Mouse (Mus musculus) lung, embryonic 16.5 days (tissue): ENCODE measurements around the gene Adamts14. TPM values are rescaled to one million over a fixed set of nuclear protein-coding genes. Genes with fewer than 3 reads are reported as not detected.

Experiments used
- ATAC-seq: fragments of 200-750 bp; cut with Nextera tagmentation; 2 replicates; pipeline ENCODE4 v1.8.0; 2017; ENCODE audit warnings: low read depth, mild to moderate bottlenecking, moderate library complexity
- H3K27ac ChIP-seq: fragments of 300-500 bp; sonication (generic); 2 replicates; pipeline ENCODE4 v1.5.1; 2014; ENCODE audit warnings: mild to moderate bottlenecking, control low read depth, low read length
- H3K27me3 ChIP-seq: fragments of 300-500 bp; sonication (generic); 2 replicates; pipeline ENCODE4 v1.6.1; 2014; ENCODE audit warnings: low read depth, low read length, mixed read lengths; ENCODE audit not compliant: control insufficient read depth, insufficient read depth
- H3K36me3 ChIP-seq: fragments of 300-500 bp; sonication (generic); 2 replicates; pipeline ENCODE4 v1.6.1; 2014; ENCODE audit warnings: low read length; ENCODE audit not compliant: control insufficient read depth, insufficient read depth
- H3K4me1 ChIP-seq: fragments of 300-500 bp; sonication (generic); replicated peaks from 2 replicates; pipeline ENCODE4 v1.6.1; 2014; ENCODE audit warnings: low read length, mixed read lengths; ENCODE audit not compliant: control insufficient read depth, insufficient read depth
- H3K4me2 ChIP-seq: fragments of 300-500 bp; sonication (generic); 2 replicates; pipeline ENCODE4 v1.6.1; 2014; ENCODE audit warnings: low read depth, low read length, control low read depth
- H3K4me3 ChIP-seq: fragments of 300-500 bp; sonication (generic); 2 replicates; pipeline ENCODE4 v1.5.1; 2014; ENCODE audit warnings: mild to moderate bottlenecking, low read length, control low read depth
- H3K9ac ChIP-seq: fragments of 300-500 bp; sonication (generic); 2 replicates; pipeline ENCODE4 v1.6.1; 2014; ENCODE audit warnings: low read length, control low read depth
- H3K9me3 ChIP-seq: fragments of 300-500 bp; sonication (generic); 2 replicates; pipeline ENCODE4 v1.6.1; 2016; ENCODE audit warnings: low read length; ENCODE audit not compliant: control insufficient read depth
- WGBS: fragments of 180-500 bp; shearing (Covaris S2); extraction: QIAGEN DNeasy Blood & Tissue Kit; methylation state at CpG from one replicate; pipeline ENCODE4 v1.1.7; 2014; 5-methylcytosine and 5-hydroxymethylcytosine counted together
- polyA plus RNA-seq: library from polyadenylated mRNA; unstranded; fragments of >200 nt; fragmentation: Nextera tagmentation; extraction: Ambion mirVana; gene quantifications from 2 replicates; pipeline ENCODE4 v1.2.1, GENCODE M21; 2015

Gene Adamts14
- polyA plus RNA-seq, 1 experiment from 2014 or later = 2.6 TPM

- Histone ChIP-seq H3K4me3 (no peak overlapping the region), H3K27me3 (no peaks in the 10 kb centered on the region), H3K4me1 (peaks cover 3% of the 10 kb centered on the region; the same call in 1 of the 2 replicates), H3K27ac (no peak overlapping the region), H3K36me3 (no peaks in the 10 kb centered on the region), H3K9me3 (no peaks in the 10 kb centered on the region), H3K4me2 (no peak overlapping the region), H3K9ac (no peak overlapping the region)
- WGBS = 49% methylated on average over 4 of the region's 4 CpGs
- ATAC-seq = peak; percentile 51
Observed at GRCm38 (mm10) chr10:61226784-61227396, 46.3 kb downstream of the Adamts14 start.

- Histone ChIP-seq H3K36me3 (no peaks in the 10 kb centered on the region), H3K4me2 (no peak overlapping the region), H3K4me3 (no peak overlapping the region), H3K27ac (no peak overlapping the region), H3K4me1 (peaks cover 3% of the 10 kb centered on the region; the same call in 1 of the 2 replicates), H3K9ac (no peak overlapping the region), H3K27me3 (no peaks in the 10 kb centered on the region), H3K9me3 (no peaks in the 10 kb centered on the region)
- WGBS = 72% methylated on average over 5 of the region's 5 CpGs
- ATAC-seq = no peak
Observed at GRCm38 (mm10) chr10:61225694-61226093, 47.5 kb downstream of the Adamts14 start.

- H3K9me3 ChIP-seq = peaks cover 3% of the 10 kb centered on the region; the same call in 1 of the 2 replicates
- H3K4me1 ChIP-seq = no peaks in the 10 kb centered on the region
- H3K36me3 ChIP-seq = no peaks in the 10 kb centered on the region
- H3K9ac ChIP-seq = no peak overlapping the region
- H3K4me2 ChIP-seq = no peak overlapping the region
- no peak overlapping the region for H3K27ac ChIP-seq
- no peaks in the 10 kb centered on the region for H3K27me3 ChIP-seq
- no peak for ATAC-seq
- 90% methylated on average over 4 of the region's 4 CpGs for WGBS
- H3K4me3 ChIP-seq = no peak overlapping the region
Observed at GRCm38 (mm10) chr10:61219318-61219717, 53.9 kb downstream of the Adamts14 start.

- Histone ChIP-seq H3K27ac (no peak overlapping the region), H3K36me3 (no peaks in the 10 kb centered on the region), H3K4me1 (no peaks in the 10 kb centered on the region; the same call in 1 of the 2 replicates), H3K4me2 (no peak overlapping the region), H3K27me3 (no peaks in the 10 kb centered on the region), H3K9ac (no peak overlapping the region), H3K4me3 (no peak overlapping the region), H3K9me3 (peaks cover 3% of the 10 kb centered on the region; the same call in 1 of the 2 replicates)
- 67% methylated on average over 4 of the region's 4 CpGs for whole genome bisulfite sequencing
- ATAC-seq = peak; percentile 43
Observed at GRCm38 (mm10) chr10:61216163-61216562, 57.1 kb downstream of the Adamts14 start.

GRCm38 (mm10) chr10:61215658-61216057, 57.6 kb downstream of the Adamts14 start:
- Histone ChIP-seq H3K4me3 (no peak overlapping the region), H3K27me3 (no peaks in the 10 kb centered on the region), H3K9ac (no peak overlapping the region), H3K36me3 (no peaks in the 10 kb centered on the region), H3K4me1 (no peaks in the 10 kb centered on the region; the same call in 1 of the 2 replicates), H3K4me2 (no peak overlapping the region), H3K9me3 (peaks cover 3% of the 10 kb centered on the region; the same call in 1 of the 2 replicates), H3K27ac (no peak overlapping the region)
- 94% methylated on average over 6 of the region's 6 CpGs for WGBS
- ATAC-seq = no peak

GRCm38 (mm10) chr10:61212817-61213216, 60.4 kb downstream of the Adamts14 start:
- Histone ChIP-seq H3K9me3 (peaks cover 3% of the 10 kb centered on the region; the same call in 1 of the 2 replicates), H3K4me3 (no peak overlapping the region), H3K36me3 (no peaks in the 10 kb centered on the region), H3K27me3 (no peaks in the 10 kb centered on the region), H3K9ac (no peak overlapping the region), H3K4me2 (no peak overlapping the region), H3K27ac (no peak overlapping the region), H3K4me1 (no peaks in the 10 kb centered on the region; the same call in 1 of the 2 replicates)
- WGBS = 11% methylated on average over 10 of the region's 11 CpGs
- peak; percentile 51 for ATAC-seq

GRCm38 (mm10) chr10:61211743-61212142, 61.5 kb downstream of the Adamts14 start:
- H3K4me1 ChIP-seq = no peaks in the 10 kb centered on the region; the same call in 1 of the 2 replicates
- H3K4me3 ChIP-seq = no peak overlapping the region
- no peak overlapping the region for H3K27ac ChIP-seq
- 11% methylated on average over 13 of the region's 13 CpGs for WGBS
- ATAC-seq = peak; percentile 49; the same call in 1 of the 2 replicates
- peaks cover 3% of the 10 kb centered on the region; the same call in 1 of the 2 replicates for H3K9me3 ChIP-seq
- H3K27me3 ChIP-seq = no peaks in the 10 kb centered on the region
- H3K36me3 ChIP-seq = no peaks in the 10 kb centered on the region
- H3K9ac ChIP-seq = no peak overlapping the region
- H3K4me2 ChIP-seq = no peak overlapping the region

GRCm38 (mm10) chr10:61211105-61211504, 62.1 kb downstream of the Adamts14 start:
- Histone ChIP-seq H3K4me2 (no peak overlapping the region), H3K4me3 (no peak overlapping the region), H3K27me3 (no peaks in the 10 kb centered on the region), H3K4me1 (no peaks in the 10 kb centered on the region; the same call in 1 of the 2 replicates), H3K9me3 (peaks cover 3% of the 10 kb centered on the region; the same call in 1 of the 2 replicates), H3K9ac (no peak overlapping the region), H3K36me3 (no peaks in the 10 kb centered on the region), H3K27ac (no peak overlapping the region)
- 81% methylated on average over 4 of the region's 4 CpGs for WGBS
- no peak for ATAC-seq

- H3K9me3 ChIP-seq = no peaks in the 10 kb centered on the region
- 77% methylated on average over 9 of the region's 9 CpGs for WGBS
Observed at GRCm38 (mm10) chr10:61208114-61208684, 65.0 kb downstream of the Adamts14 start.

More at GRCm38 (mm10) chr10:61208114-61208684, 65.0 kb downstream of the Adamts14 start:
- Histone ChIP-seq H3K27ac (no peak overlapping the region), H3K4me1 (no peaks in the 10 kb centered on the region; the same call in 1 of the 2 replicates), H3K27me3 (no peaks in the 10 kb centered on the region), H3K9ac (no peak overlapping the region), H3K4me2 (no peak overlapping the region), H3K4me3 (no peak overlapping the region), H3K36me3 (no peaks in the 10 kb centered on the region)
- no peak for ATAC-seq
